Mouse (Mus musculus): ENCODE measurements around the gene Aldh2.
"Not testable (repeated sequence)": the region's sequence is repeated elsewhere in the genome, so short reads cannot be mapped to it uniquely, and the experiment has no call there.

Aldh2 gene

DNA sequence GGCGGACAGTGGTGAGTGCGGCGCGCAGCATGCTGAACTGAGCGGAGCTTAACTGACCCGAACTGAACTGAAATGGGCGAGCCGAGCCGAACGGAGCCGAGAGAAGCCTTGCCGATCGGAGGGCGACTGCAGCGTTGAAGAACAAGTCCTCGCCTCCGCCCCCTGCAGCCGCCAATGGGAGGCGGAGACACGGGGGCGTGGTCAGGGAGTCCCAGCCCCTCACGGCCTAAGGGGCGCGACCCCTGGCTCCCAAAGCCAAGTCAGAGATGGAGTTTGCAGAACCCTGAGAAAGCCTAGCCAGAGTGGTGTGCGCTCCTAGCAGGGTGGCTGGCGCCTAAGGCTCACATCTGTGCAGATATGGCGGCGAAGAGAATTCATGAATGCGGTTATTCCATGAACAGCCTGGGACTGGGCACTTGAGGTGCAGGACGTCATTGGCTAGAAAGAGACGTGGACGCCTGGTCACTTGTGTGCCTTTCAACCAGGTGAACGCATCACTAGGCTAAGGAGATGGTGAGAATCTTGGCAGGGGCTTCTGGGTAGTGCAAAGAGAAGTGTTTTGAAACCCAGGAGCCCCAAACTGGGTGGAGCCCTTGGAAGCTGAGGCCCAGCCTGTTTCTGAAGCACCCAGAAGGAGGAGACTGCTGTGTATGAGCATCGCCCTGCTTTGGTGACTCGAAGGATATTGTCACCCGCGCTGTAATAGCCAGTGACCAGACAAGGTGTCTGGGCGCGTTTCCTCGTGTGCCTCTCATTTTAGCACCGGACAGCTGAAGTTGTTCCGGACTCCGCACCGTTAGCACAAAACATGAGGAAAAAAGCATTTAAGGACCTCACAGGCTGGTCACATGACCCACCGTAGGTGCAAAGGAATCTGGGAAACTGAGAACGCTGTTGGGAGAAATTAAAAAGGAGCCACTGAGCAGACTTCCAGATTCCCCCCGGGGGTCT lies at the start of gene Aldh2:
Gene Aldh2, minus strand, starts transcription at position 374 of the 951 bp plus-strand sequence.
- DNase-seq: peak; percentile 62 to 77

DNA sequence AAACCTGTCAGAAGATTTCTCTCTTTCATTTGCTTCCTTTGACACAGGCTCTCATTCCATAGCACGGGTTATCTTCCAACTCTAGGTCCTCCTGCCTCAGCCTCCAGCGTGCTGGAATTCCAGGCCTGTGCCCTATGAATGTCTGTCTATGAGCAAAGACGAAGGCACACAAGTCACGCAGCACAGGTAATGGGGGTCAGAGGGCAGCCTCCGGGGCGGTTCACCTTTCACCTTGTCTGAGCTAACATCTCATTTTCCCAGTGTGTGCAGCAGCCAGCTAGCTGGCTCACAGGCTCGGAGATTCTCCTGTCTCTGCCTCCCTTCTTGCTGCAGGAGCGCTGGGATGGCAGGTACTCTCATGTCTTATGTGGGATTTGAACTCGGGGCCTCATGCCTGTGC lies 46.0 kb upstream of the Aldh2 start:
- DNase-seq: no peak

GRCm38 (mm10) chr5:121637296-121637695 lies 43.7 kb upstream of the Aldh2 start:
- DNase-seq: no peak

- DNase-seq: no peak
Observed at GRCm38 (mm10) chr5:121634668-121635067, 41.0 kb upstream of the Aldh2 start.

DNA sequence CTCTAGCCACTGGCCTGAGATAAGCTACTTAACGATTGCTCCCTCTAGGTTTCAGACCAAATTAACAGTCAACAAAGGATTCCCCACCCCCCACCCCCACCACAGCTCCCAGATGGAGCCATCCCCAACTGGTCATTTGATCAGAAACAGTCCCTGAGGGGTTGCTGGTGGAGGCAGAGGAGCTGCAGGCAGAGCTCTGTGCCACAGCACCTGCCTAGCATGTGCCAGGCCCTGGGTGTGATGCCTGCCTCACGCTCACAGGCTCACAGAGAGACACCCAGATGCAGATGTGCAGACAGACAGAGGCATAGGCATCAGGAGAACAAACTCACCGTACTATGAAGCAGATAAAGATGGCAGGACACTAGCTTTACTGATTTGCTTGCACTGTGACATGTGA lies 39.2 kb upstream of the Aldh2 start:
- no peak for DNase-seq

- peak; percentile 30 to 41 for DNase-seq
Observed at GRCm38 (mm10) chr5:121631106-121631647, 37.6 kb upstream of the Aldh2 start.

DNA sequence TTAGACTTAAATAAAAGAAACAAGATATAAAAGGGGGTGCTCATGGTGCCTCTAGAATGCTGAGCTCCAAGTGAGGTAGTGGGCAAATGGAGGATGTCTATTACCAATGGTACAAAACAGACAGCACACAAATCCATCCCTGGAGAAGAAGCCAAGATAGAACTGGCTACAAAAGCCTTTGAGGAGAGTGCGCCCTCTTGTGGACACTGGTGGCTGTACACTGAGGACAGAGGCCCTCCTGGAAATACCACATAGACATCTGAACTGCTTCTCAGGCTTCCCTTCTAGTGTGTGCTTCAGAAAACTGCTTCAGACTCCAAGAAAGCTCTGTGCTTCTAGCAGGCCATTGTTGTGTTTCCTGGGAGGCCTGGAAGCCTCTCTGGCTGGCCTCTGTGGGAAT lies 34.2 kb upstream of the Aldh2 start:
- peak; percentile 70 to 85 for DNase-seq

DNA sequence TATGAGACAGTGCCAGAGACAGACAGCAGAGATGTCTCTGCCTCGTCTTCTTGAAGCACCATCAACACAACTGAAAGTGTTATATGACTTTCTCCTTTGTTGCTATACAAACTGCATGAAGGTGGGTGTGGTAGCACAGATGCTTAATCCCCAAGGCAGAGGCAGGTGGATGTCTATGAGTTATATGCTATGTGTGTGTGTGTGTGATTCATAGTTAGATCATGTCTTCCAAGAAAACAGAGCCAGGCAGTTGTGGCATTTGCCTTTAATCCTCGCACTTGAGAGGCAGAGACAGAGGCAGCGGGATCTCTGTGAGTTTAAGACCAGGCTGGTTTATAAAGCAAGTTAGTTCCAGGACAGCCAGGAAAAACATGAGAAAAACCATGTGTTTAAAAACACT lies 29.6 kb upstream of the Aldh2 start:
- DNase-seq: no peak

DNA sequence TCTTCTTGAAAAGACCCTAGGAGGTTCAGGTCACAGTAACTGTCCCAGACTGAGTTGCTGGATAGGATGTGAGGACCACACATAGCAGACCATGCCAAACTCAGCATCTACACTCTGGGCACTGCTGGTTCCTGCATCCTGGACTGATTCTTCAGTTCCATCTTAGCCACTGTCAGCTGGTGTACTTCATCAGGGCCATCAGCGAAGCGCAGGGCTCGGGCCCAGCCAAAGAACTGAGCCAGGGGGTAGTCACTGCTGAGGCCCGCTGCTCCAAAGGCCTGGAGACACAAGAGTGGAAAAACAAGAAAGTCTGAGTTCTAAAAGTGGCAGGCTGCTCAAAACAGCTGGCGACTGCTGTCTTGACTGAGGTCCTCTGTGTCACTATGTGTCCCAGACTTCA lies 27.5 kb upstream of the Aldh2 start:
- no peak for DNase-seq

DNA sequence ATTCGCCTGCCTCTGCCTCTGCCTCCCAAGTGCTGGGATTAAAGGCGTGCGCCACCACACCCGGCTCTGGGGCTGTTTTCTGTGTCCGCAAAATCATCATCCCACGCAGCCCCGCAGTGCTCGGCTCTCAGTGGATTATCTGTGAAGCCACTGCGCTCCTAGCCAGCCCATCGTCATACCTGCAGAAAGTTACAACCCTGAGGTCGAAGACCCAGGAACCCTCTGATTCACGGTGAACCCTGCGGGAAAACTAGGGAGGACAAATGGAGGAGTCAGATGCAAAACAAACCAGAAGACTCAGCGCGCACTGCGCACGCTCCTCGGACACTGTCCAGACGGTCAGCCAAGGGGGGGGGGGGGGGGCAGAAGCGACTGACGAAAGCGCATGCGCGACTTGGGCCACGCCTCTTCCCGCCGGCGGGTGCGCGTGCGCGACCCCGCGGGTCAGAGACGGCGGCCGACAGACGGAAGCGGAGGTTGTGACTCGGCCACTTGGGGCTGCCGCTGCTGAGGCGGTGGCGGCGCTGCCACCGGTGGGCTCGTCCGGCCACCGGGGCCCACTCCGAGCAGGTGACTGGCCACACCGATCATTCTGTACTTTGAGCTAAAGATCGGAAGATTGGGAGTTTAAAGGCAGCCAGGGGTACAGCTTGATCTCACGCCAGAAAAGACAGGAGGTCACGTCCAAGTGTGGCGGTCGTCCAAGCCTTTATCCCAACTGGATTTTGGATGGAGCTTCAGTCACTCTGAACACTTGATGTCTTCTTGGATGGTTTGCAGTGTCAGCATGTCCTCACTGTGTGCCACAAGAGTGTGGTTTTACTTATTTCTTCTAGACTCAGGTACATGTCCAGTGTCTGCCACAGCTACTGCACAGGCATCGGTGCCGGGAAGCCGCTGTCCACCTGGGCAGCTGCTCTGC lies 25.2 kb upstream of the Aldh2 start, which contains the start of gene Acad12:
Gene Acad12, minus strand, starts transcription at position 347 of the 922 bp plus-strand sequence.
- peak; percentile 90 to 94 for DNase-seq

DNA sequence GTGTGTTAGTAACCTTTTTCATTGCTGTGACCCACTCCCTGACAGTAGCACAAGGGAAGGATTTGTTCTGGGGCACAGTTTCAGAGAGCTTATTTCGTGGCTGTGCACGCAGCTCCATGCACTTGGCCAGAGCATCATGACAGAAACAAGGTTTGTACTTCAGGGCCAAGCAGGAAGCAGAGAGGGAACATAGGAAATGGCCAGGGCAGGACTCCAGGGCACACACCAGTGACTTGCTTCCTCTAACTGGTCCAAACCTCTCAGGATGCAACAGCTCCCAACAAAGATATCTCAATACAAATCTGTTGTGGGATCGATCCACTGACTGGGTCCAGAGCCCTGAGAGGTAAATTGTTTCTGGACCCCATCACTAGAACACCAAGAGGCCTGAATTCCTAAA lies 21.3 kb upstream of the Aldh2 start:
- DNase-seq: not testable (repeated sequence)

- no peak for DNase-seq
Observed at GRCm38 (mm10) chr5:121612036-121612435, 18.4 kb upstream of the Aldh2 start.

GRCm38 (mm10) chr5:121609556-121610135 lies 16.0 kb upstream of the Aldh2 start:
- not testable (repeated sequence) for DNase-seq

- DNase-seq: peak; percentile 71 to 85
Observed at GRCm38 (mm10) chr5:121606151-121606550, 12.5 kb upstream of the Aldh2 start.

- DNase-seq: not testable (repeated sequence)
Observed at GRCm38 (mm10) chr5:121603815-121604214, 10.2 kb upstream of the Aldh2 start.

DNA sequence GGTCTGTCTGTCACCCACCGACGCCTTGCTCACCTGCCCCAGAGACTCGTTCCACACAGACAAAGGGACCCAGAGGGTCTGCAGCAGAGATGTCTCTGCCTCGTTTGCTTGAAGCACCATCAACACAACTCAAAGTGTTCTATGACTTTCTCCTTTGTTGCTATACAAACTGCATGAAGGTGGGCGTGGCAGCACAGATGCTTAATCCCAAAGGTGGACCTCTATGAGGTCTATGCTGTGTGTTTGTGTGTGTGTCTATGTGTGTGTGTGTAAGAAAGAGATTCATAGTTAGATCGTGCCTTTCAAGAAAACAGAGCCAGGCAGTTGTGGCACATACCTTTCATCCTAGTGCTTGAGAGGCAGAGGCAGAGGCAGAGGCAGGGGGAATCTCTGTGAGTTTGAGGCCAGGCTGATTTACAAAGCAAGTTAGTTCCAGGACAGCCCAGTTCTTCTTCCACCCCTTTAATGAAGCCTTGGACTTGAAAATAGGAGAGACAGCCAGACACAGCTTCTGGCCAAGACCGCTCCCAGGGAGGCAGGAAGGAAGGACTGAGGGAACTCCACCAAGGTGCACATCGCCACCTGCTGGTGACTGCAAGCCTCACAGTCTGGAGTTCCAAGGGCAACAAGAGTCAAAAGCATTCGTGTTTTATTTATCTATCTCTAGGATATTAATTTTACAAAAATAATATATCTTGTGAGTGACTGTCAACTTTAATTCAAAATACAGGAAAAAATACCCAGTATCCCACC lies 8.1 kb upstream of the Aldh2 start:
- DNase-seq: peak; percentile 86 to 93

DNA sequence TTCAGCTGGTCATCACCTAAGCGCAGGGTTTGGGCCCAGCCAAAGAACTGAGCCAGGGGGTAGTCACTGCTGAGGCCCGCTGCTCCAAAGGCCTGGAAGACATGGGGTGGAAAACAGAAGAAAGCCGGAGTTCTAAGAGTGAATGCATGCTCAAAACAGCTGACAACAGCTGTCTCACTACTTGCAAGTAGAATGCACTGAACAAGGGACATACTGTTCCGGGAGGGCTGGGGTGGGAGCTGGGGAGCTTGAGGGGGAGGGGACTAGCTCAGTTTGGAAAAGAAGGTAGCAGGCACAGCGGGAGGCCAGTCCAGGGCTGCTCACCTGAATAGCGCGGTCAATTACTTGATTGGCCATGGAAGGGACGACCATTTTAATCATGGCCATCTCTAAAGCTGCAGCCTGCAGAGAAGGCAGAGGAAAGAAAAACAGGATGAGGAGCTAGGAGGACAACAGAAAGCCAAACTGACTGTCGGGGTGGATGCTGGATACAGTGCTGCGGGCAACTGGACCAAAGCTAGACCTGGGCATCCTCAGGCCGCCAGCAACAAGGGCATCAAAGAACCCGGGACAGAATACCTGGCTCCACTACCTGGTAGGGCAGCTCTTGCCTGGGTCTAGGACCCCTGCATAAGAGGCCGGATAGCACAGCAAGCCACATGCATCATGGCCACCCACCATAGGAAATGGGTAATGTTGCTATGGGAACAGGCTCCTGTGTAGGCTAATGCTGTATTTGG lies 5.4 kb upstream of the Aldh2 start:
- no peak for DNase-seq

DNA sequence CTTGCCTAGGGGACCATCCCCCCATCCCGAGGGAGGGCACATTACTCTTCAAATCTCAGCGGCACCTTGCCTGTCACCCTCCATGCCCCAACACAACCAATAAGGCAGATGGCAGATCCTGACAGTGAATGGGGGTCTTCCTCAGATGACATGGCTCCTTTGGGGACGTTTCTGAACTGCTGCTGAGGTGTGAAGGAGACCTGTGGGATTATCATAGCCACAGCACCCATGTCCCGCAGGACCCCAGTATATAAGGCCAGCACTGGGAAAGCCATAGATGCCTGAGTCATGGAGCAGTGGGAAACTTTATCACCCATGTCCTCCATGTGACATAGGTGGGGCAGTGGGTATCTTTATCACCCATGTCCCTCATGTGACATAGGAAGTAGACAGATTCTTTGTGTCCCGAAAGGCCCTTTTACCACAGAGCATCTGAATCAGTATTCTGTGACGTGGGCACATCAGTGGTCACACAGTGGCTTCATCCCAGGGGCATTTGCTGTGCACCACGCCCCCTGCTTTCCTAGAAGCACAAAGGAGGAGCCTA lies 4.4 kb upstream of the Aldh2 start:
- DNase-seq: no peak

GRCm38 (mm10) chr5:121597332-121597731 lies 3.7 kb upstream of the Aldh2 start:
- DNase-seq: no peak

DNA sequence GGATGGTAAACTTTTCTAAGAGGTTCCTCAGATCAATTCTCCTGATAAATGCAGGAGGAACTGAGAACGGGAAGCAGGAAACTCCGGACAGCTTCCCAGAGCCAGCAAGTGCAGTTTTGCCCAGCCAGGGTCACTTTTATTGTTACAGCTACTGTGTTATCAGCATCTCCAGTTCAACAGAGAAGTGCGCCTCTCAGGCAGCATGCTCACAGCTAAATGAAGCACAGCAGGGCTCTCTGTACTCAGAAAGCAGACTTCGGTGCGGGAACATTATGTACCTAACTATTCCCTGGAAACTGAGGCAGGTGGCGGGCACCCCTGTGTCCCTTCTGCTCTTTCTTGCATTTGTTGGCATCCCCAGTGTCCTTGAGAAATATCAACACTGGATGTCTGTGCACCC lies 2.6 kb upstream of the Aldh2 start:
- DNase-seq: no peak

DNA sequence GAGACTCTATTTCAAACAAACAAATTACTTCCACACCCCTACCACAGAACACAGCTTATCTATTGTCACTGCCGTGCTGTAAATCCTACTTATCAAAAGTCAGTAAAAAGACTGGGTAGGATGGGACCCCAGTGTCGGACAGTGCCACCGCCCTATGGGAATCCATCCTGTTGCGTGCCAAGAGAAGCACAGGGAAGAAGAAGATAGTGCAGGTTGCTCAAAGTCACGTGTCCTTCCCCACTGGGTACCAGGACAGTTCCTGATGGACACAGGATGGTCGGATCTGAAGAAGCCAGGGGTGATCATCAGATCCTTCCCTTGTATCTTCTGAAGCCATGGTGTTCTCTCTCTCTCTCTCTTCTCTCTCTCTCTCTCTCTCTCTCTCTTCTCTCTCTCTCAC lies 2.1 kb upstream of the Aldh2 start:
- DNase-seq: no peak

Measured in cerebellum, postnatal 25 days (tissue).